Mouse (Mus musculus) limb, embryonic 13.5 days (tissue): Measurements from ENCODE around the gene Cenpv. TPM values are rescaled to one million over a fixed set of nuclear protein-coding genes. Genes with fewer than 3 reads are reported as not detected.

Experiments used
- polyA plus RNA-seq: library from polyadenylated mRNA; unstranded; fragments of >200 nt; fragmentation: Nextera tagmentation; extraction: Ambion mirVana; gene quantifications from 2 replicates; pipeline ENCODE4 v1.2.1, GENCODE M21; 2015

The Cenpv gene
- polyA plus RNA-seq, 1 experiment from 2014 or later, result 23.6 TPM

Other genes starting within 250 kb of the Cenpv start
- gene Pigl, start 80.8 kb downstream of the Cenpv start, polyA plus RNA-seq, result 8.9 and 9.6 TPM in 2 replicates
- 170 and 173 TPM in 2 replicates for gene Ncor1, start 80.7 kb downstream of the Cenpv start, polyA plus RNA-seq
- gene Ubb, start 11.9 kb upstream of the Cenpv start, polyA plus RNA-seq, result 3,843 and 3,876 TPM in 2 replicates
- gene Trpv2, start 35.2 kb upstream of the Cenpv start, polyA plus RNA-seq, result 1.4 and 2.4 TPM in 2 replicates
- gene Lrrc75a, start 109.3 kb upstream of the Cenpv start, polyA plus RNA-seq, result 14.9 and 15.5 TPM in 2 replicates
- 68.2 and 69.4 TPM in 2 replicates for gene Mmgt2, start 109.4 kb upstream of the Cenpv start, polyA plus RNA-seq
- 14.4 and 15.1 TPM in 2 replicates for gene Zfp287, start 192.6 kb upstream of the Cenpv start, polyA plus RNA-seq
- not detected in 2 replicates for gene Gm10428, start 213.8 kb upstream of the Cenpv start, polyA plus RNA-seq